Mouse (Mus musculus) gastrocnemius, postnatal 36 days (tissue): ENCODE results near the gene Pafah2. TPM values are rescaled to one million over a fixed set of nuclear protein-coding genes. Genes with fewer than 3 reads are reported as not detected.
"Not testable (repeated sequence)": the region's sequence is repeated elsewhere in the genome, so short reads cannot be mapped to it uniquely, and the experiment has no call there.

Source experiments
- DNase-seq, 2 experiments: peaks; one replicate each; pipeline ENCODE4 v3.0.0; 2022
- intact Hi-C: fragments of 180-260 bp; cut with DNase I; formaldehyde crosslinking; loops from one replicate; pipeline ENCODE4 v1.15.1; 2025
- total RNA-seq, 2 experiments: library from RNA; stranded (reverse); gene quantifications; 2 replicates each; pipeline ENCODE4 v1.2.3; 2021

The Pafah2 gene
- total RNA-seq, 2 experiments from 2014 or later, result 1.8 to 4.0 TPM

DNA sequence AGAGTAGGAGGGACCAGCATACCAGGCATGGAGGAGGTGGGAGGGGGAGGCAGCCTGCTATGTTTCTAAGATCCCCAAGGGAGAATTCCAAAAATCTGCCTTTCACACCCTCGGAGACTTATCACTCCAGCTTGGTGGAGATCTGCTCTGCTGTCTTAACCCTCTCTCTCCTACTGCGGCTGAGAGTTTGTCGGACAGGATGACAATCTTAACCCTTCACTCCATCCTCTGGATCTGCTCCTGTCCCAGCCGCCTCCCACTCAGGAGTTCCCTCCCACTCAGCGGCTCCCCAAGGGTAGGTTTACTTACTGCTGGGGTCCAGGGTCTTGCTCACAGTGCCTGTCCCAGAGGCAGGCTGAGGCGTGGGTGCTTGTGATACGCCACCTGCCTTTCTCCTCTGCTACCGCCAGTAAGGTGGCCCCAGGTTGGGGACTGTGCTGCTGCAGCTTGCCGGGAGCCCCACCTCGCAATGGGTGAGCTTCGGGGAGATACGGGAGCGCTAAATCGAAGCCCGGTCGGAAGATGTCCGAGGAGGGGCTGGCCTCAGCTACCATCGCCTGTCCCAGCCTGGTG lies 25.4 kb upstream of the Pafah2 start:
- intact Hi-C loops, result loop anchor here (5.0 kb wide), 1 partner anchor 123 kb away; the partner anchor contains the start of genes Gm30191 and Zfp593

DNA sequence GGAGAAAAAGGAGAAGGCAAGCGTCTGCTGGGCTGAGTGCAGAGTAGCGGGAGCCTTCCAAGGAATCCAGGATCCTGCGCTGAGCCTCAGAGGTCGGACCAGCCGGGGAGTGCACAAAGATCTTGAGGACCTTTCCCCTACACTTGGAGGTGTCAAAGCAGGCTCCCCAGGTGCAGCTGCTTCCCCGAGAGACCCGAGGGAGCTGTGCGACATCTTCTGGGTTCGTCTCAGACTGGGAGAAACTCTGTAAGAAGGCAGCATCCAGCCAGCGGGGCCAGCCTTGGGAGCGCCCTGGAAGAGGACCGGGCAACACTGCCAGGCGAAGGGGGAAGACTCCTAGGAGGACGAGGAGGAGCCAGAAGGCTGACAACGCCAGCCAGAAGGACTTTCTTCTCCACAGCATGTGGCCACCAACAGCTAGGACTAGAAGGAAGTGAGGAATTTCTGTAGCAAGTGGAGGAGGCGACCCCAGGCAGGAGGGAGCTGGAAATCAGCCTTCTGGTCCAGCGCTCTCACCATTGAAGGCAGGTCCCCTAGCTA lies 24.7 kb upstream of the Pafah2 start:
- DNase-seq, result no peak
- intact Hi-C loops, result loop anchor here (5.0 kb wide), 1 partner anchor 124 kb away; the partner anchor contains the start of genes Gm30191 and Zfp593

More for the DNA sequence above, 25.4 kb upstream of the Pafah2 start:
- DNase-seq, result no peak

DNA sequence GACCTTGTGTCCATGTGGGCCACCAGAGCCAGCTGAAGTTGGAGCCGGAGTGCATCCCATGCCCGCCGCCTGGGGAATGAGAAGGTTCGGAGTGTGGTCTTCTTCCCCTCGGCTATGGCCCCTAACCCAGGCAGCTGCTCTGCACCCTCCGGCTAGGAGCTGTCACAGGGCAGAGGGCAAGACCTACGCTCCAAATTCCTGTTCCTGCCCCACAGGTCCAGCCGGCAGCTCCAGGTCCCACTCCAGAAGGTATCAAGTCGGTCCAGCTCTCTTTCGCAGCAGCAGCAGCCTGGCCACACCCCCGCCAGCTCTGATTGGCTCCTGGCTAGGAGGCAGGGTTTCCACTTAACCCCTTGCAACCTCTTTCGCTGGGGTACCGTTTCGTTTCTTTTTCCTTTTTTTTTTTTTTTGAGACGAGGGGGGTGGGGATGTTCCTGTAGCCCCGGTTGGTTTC lies 23.8 kb upstream of the Pafah2 start:
- intact Hi-C loops, result loop anchor here (5.0 kb wide), 1 partner anchor 125 kb away; the partner anchor contains the start of genes Gm30191 and Zfp593

DNA sequence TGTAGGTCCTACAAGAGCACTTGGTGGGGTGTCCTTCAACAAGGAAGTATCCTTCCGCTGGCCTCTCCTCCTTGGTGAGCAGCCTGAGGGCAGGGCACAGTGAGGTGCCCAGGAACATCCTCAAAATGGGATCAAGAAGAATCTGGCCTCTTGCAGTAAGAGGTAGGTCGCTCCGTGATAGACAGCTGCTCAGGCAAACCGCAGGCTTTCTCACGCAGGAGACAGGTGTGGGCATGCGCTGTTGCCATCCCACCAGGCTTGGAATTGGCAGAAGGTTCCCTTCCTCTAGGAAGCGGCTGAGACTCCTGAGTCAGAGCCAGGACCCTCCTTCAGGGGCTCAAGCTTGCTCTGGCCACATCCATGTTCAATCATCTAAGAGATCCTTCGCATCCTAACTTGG lies 22.8 kb upstream of the Pafah2 start:
- intact Hi-C loops, result loop anchor here (5.0 kb wide), 1 partner anchor 126 kb away; the partner anchor contains the start of genes Gm30191 and Zfp593
- no peak for DNase-seq

More for the DNA sequence above, 23.8 kb upstream of the Pafah2 start:
- peak; percentile 57 to 72 for DNase-seq

DNA sequence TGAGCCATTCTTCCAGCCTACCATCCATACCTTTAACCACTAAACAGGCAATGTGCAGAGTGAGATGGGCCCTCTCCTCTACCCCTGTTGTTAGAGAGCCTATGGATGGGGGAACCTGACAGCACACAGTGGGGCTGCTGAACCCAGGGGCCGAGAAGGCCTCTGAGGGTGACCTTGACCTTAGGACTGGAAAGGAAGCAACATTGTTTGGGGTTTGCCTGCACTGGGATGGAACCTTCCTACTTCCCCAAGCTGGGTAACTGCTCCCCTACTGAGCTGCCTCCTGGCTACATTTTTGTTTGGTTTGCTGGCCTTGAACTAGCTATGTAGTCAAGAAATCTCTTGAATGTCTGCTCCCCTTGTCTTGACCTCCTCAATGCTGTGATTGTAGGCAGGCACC lies 21.8 kb upstream of the Pafah2 start:
- no peak for DNase-seq
- intact Hi-C loops, result loop anchor here (5.0 kb wide), 1 partner anchor 127 kb away; the partner anchor contains the start of genes Gm30191 and Zfp593

DNA sequence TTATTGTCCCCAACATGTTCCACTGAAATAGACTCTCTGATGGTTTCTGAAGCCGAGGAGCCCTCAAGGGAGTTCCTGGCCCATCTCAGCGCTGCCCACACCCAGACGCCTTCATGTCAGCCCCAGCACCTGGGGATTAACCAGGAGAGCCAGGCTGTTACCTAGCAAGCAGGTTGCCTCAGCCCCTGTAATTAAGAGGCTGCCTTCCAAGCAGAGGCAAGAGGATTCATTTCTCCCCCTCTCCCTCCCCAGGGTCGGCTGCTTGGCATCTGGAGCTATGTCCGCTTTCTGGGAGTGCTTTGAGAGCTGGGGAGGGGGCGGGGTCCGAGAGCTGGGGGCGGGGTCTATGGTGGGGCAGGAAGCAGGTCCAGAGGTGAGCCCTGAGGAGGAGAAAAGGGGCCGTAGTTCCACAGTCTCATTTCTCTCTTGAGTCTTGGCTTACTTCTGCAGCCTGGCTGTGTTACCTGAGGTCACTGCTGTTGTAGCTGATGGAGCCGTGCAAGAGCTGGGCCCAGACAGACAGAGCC lies 18.0 kb upstream of the Pafah2 start:
- DNase-seq, result no peak
- intact Hi-C loops, result loop anchor here (5.0 kb wide), 2 partner anchors 111 to 191 kb away; partner anchors contain the start of gene Cep85

DNA sequence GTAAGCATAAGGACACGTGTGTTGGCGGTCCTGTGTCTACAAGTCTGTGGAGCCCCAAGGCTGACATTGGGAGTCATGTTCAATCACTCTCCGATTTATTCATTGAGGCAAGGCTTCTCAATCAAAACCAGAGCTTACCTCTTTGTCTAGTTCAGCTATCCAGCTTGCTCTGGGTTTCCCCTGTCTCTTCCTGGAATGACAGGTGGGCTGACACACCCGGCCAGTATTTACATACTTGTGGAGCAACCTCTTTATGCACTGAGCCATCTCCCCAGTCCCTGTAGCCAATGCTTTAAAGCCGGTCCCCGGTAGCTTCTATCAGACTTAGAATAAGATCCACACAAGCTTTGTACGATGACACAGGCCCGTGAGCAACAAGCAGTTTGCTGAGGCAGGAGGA lies 16.6 kb upstream of the Pafah2 start:
- DNase-seq, result no peak

DNA sequence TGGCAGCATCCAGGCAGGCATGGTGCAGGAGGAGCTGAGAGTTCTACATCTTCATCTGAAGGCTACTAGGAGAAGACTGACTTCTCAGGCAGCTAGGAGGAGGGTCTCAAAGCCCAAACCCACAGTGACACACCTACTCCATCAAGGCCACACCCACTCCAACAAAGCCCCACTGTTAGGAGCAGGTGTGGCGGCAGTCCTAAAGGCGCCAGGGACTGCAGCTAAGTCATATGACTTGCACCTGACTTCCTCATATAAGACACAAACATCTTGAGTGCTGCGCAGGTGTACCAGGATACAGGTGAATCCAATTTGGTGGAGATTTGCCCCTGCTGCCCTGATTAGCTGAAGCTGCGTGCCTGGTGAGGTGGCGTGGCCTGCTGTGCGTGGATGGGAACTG lies 12.4 kb upstream of the Pafah2 start, which contains the start of gene Extl1:
Gene Extl1 (minus strand): TSS at position 101 of the 400 bp plus-strand sequence.
- DNase-seq, intact Hi-C loops: not testable (repeated sequence)

More for the DNA sequence above, 16.6 kb upstream of the Pafah2 start:
- intact Hi-C loops, result loop anchor here (5.0 kb wide), 2 partner anchors 112 to 192 kb away; partner anchors contain the start of gene Cep85

DNA sequence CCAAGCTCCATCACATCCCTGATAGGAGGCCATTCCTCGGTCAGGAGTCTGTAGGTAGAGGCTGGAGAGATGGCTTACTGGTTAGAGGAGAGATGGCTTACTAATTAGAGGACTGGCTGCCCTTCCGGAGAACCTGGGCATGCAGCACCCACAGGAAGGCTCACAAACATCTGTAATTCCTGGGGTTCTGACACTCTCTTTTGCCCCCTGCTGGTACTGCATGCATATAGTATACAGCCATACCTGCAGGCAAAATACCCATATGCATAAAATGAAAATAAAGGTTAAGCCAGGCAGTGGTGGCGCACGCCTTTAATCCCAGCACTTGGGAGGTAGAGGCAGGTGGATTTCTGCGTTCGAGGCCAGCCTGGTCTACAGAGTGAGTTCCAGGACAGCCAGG lies 8.9 kb upstream of the Pafah2 start:
- DNase-seq, result no peak
- intact Hi-C loops, result no loop called here

DNA sequence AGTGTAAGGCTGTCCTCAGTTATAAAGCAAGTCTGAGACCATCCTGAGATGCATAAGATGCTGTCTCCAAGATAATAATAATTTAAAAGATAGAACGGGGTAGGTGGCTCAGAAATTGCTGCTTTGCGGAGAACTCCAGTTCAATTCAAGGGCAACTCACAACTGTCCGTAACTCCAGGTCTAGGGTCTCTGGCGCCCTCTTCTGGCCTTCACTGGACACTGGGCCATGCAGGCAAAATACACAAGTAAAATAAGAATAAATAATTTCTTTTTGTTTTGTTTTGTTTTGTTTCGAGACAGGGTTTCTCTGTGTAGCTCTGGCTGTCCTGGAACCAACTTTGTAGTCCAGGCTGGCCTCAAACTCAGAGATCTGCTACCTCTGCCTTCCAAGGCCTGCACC lies 7.7 kb upstream of the Pafah2 start:
- intact Hi-C loops, result loop anchor here (2.0 kb wide), 1 partner anchor 126 kb away; no protein-coding TSS in a partner anchor
- DNase-seq, result peak in 1 of 2 experiments; percentile 48

DNA sequence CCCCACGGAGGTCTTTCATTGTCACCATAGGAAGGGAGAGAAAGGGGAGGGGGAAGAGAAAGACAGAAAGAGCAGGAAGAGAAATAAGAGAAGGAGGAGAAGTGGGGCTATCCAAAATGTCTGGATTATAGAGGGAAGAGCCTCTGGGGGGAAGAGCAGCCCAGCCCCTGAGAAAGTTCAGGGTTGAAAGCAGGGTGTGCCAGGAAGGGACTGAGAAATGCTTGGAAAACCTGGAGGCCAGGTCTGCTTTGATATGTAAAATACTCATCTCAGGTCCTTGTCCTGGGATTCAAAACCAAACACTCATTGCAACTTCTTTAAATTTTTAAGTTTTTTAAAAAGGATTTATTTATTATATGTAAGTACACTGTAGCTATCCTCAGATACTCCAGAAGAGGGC lies 4.5 kb upstream of the Pafah2 start:
- intact Hi-C loops, result no loop called here
- DNase-seq, result no peak

DNA sequence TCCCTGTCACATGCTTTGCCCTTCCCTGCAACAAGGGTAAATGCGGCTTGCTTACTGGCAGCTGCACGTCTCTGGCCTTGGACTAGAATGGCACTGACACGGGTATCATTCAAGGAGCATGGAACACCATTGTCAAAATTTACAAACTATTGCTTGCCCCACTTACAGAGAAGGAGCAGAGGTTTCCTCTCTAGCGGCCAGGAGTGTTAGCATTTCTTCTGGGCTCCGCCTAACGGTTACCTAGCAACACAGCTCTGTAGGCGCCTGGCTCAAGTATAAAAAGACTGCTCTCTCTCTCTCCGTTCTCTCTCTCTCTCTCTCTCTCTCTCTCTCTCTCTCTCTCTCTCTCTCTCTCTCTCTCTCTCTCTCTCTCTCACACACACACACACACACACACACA lies 3.5 kb upstream of the Pafah2 start:
- intact Hi-C loops, result no loop called here
- DNase-seq, result no peak

DNA sequence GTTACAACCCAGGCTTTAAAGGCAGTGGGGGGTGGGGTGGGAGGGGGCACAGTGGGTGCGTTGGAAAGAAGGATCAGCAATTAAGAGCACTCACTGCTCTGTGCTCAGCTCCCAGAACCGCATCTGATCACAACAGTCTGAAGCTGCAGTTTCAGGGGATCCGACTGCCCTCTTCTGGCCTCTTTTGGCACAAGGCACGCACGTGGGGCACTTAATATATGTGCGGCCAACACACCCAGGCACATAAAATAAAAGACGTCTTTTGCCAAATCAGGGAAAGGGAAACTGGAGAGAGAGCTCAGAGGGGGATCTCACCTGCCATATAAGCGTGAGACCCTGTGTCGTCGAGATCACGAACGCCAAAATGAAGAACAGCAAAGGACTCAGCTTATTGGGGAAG lies 3.1 kb upstream of the Pafah2 start:
- DNase-seq, result no peak
- intact Hi-C loops, result no loop called here

DNA sequence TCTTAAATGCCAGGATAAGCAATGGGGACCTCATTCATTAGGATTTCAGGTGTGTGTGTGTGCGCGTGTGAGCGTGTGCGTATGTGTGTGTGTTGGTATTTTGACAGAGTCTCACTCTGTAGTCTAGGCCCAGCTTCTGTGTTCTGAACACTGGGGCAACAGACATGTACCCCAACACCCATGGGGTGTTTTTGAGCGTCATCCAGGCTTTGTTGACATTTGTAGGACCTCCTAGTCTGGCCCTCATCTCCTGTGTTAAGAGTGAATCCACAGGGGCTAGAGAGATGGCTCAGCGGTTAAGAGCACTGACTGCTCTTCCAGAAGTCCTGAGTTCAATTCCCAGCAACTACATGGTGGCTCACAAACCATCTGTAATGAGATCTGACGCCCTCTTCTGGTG lies 978 bp upstream of the Pafah2 start:
- DNase-seq, result no peak
- intact Hi-C loops, result loop anchor here (1.0 kb wide), 1 partner anchor 83 kb away; no protein-coding TSS in a partner anchor

DNA sequence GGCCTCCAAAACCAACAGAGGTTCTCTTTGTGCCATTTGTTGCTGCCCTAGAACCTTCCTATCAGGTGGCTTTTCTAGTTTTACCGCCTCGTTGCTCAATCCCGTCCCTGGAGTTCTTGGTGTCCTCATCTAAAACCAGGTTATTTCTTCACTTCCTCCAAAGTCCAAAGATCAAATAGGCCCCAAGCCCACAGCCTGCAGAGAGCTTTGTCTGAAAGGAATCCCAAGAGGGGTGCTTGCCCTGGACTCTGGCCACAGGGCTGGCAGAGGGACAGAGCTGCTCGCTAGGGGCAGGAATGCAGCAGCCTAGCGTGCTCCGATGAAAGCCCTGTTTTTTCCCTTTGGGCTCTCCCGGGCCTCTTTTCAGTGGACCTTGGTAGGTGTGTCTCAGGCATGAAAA lies 1.0 kb downstream of the Pafah2 start:
- intact Hi-C loops, result loop anchor here (2.0 kb wide), 1 partner anchor 72 kb away; the partner anchor contains the start of gene Stmn1
- peak; percentile 48 to 55 for DNase-seq

DNA sequence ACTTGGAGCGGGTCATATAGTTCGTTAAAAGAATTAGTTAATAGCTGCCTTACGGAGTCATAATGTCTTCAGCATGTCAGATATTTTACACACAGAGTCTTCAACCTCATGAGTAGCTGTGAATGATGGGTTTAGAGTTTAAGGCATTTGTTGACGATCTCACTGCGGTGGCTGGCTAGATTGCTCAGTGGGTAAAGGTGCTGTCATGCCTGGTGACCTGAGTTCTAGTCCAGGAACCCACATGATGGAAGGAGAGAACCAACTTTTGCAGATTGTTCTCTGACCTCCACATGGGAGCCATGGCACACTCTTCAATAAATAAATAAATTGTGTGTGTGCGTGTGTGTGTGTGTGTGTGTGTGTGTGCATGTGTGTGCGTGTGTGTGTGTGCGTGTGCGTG lies 1.6 kb downstream of the Pafah2 start:
- intact Hi-C loops, result loop anchor here (2.0 kb wide), 1 partner anchor 71 kb away; the partner anchor contains the start of gene Stmn1
- DNase-seq, result no peak

DNA sequence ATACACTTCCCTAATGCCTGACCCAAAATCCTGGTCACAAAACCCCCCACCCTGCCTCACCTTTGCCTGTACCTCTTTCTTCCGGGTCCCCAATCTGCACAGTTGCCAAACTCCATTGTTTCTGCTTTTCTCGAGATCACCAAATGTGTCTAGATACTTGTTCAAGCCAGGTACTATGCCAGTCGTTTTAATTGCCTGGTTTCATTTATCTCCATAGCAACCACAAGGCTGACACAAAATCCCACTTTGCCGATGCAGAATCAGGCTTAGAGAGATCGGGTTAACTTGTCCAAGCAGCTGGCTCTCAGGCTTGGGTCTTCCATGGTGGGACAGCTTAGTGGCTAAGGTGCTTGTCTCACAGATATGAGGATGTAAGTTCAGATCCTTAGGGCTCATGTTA lies 4.1 kb downstream of the Pafah2 start:
- DNase-seq, result no peak
- intact Hi-C loops, result no loop called here

DNA sequence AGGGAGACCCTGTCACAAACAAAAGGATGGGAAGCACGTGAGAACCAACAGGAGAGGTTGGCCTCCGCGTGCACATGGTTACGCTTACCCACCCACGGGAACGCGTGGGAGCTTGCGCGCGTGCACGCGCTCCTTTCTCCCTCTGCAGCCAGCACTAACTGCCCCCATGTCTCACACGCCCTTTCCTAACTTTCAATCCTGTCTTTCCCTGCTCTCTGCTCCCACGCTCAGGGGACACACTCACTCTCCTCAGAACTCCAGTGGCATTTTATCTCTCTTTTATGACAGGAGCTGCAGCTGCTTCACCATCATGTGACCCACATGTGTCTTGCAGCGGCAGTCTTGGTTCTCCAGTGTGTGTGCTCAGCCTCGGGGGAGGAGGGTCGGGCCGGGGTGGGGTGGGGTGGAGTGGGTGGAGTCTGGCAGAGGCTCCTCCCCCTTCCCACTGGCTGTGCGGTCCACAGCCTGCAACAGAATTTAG lies 5.1 kb downstream of the Pafah2 start:
- peak; percentile 23 to 54 for DNase-seq
- intact Hi-C loops, result no loop called here

DNA sequence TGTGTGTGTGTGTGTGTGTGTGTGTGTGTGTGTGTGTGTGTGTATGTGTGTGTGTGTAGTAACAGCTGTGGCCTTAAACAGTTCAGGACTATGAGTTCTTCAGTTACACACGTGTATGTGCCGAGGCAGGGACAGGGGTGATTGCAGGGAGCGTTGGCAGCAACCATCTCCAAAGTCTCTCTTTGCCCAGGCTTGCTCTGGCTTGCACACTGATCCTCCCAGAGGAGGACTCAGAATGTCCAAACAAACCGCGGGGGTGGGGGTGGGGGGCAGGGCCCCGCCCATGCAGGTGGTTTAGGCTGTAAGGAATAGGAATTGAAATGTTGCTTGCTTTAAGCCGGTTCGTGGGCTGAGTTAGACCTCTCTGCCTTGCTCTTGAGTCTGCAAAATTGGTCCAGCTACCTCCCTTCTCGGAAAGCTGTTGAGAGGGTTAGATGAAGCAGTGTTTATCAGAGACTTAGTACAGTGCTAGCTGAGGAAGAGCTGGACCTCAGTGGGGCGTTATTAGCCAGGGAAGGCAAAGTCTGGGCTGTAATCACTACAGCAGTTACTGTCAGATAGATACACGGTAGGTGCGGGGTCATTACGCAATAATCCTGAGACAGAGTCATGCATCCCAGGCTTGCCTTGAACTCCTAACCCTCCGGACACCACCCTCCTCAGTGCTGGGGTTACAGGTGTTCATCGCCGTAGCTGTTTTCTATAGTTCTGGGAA lies 5.9 kb downstream of the Pafah2 start:
- intact Hi-C loops, result no loop called here

DNA sequence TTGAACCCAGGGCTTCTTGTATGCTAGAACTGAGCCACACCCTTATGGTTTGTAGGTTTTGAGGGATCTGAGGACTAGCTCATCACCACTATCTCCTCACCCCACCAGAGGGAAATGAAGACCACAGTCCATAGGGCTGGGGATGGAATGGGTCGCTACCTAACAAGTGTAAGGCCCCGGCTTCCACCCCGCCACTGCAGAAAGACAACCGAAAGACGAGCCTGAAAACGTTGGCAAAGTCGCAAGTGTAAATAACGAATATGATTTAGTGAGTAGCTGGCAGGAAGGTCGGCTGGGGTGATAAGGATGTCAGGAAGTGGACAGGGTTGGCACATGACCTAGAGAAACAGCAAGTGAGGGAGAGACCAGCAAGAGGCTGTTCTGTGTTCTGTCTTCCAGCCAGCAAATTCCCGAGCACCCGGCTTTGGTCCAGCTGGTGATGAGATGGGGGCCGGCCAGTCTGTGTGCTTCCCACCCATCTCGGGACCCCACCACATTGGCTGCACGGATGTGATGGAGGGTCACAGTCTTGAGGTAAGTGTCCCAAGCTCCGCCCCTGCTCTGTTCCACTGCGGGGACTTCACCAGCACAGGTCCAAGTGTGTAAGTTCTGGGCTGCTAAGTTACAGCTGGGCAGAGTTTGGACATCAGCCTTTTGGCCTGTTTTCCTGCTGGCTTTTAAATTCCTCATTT lies 6.6 kb downstream of the Pafah2 start:
- intact Hi-C loops, result no loop called here
- peak; percentile 20 to 32 for DNase-seq

More for the DNA sequence above, 5.9 kb downstream of the Pafah2 start:
- DNase-seq, result no peak
